Mouse (Mus musculus): ENCODE data around the gene Pigp.
"Not testable (repeated sequence)": the region's sequence is repeated elsewhere in the genome, so short reads cannot be mapped to it uniquely, and the experiment has no call there.

The Pigp gene

GRCm38 (mm10) chr16:94360578-94361350 lies 10.9 kb downstream of the Pigp start:
- in situ Hi-C loops (cut with MboI; ENCODE audit: low sequenced_read_pairs) = no loop called here

GRCm38 (mm10) chr16:94358091-94358490 lies 13.6 kb downstream of the Pigp start:
- in situ Hi-C loops (cut with MboI; ENCODE audit: low sequenced_read_pairs) = no loop called here

- in situ Hi-C loops (cut with MboI; ENCODE audit: low sequenced_read_pairs) = no loop called here
These were observed 14.7 kb downstream of the Pigp start for GRCm38 (mm10) chr16:94356776-94357494.

- in situ Hi-C loops (cut with MboI; ENCODE audit: low sequenced_read_pairs) = no loop called here
These were observed 15.6 kb downstream of the Pigp start for GRCm38 (mm10) chr16:94356046-94356445.

- in situ Hi-C loops (cut with MboI; ENCODE audit: low sequenced_read_pairs) = no loop called here
These were observed 17.2 kb downstream of the Pigp start for GRCm38 (mm10) chr16:94354450-94354849.

GRCm38 (mm10) chr16:94350287-94350677 lies 21.4 kb downstream of the Pigp start:
- in situ Hi-C loops (cut with MboI; ENCODE audit: low sequenced_read_pairs) = no loop called here

GRCm38 (mm10) chr16:94349588-94350286 lies 21.9 kb downstream of the Pigp start:
- in situ Hi-C loops (cut with MboI; ENCODE audit: low sequenced_read_pairs) = no loop called here

GRCm38 (mm10) chr16:94348779-94349178 lies 22.9 kb downstream of the Pigp start:
- in situ Hi-C loops (cut with MboI; ENCODE audit: low sequenced_read_pairs) = no loop called here

- in situ Hi-C loops (cut with MboI; ENCODE audit: low sequenced_read_pairs) = no loop called here
These were observed 24.4 kb downstream of the Pigp start for GRCm38 (mm10) chr16:94347080-94347731.

- in situ Hi-C loops (cut with MboI; ENCODE audit: low sequenced_read_pairs) = no loop called here
These were observed 25.9 kb downstream of the Pigp start for GRCm38 (mm10) chr16:94345733-94346132.

GRCm38 (mm10) chr16:94339164-94340160 lies 32.2 kb downstream of the Pigp start:
- in situ Hi-C loops (cut with MboI; ENCODE audit: low sequenced_read_pairs) = not testable (repeated sequence)

- in situ Hi-C loops (cut with MboI; ENCODE audit: low sequenced_read_pairs) = no loop called here
These were observed 36.0 kb downstream of the Pigp start for GRCm38 (mm10) chr16:94335656-94336055.

GRCm38 (mm10) chr16:94331886-94332252 lies 39.8 kb downstream of the Pigp start:
- in situ Hi-C loops (cut with MboI; ENCODE audit: low sequenced_read_pairs) = no loop called here

GRCm38 (mm10) chr16:94331233-94331885 lies 40.3 kb downstream of the Pigp start:
- in situ Hi-C loops (cut with MboI; ENCODE audit: low sequenced_read_pairs) = no loop called here

GRCm38 (mm10) chr16:94330429-94330828 lies 41.2 kb downstream of the Pigp start:
- in situ Hi-C loops (cut with MboI; ENCODE audit: low sequenced_read_pairs) = no loop called here

- in situ Hi-C loops (cut with MboI; ENCODE audit: low sequenced_read_pairs) = no loop called here
These were observed 42.5 kb downstream of the Pigp start for GRCm38 (mm10) chr16:94328881-94329867.

GRCm38 (mm10) chr16:94327781-94328711 lies 43.6 kb downstream of the Pigp start, which contains the start of gene Ripply3:
Gene Ripply3 (plus strand): TSS chr16:94328420.
- in situ Hi-C loops (cut with MboI; ENCODE audit: low sequenced_read_pairs) = no loop called here

Measured in CH12F3 (cell line).